Mouse (Mus musculus) embryonic facial prominence, embryonic 14.5 days (tissue): Measurements from ENCODE around the gene Calr. TPM values are rescaled to one million over a fixed set of nuclear protein-coding genes. Genes with fewer than 3 reads are reported as not detected.
"Not testable (repeated sequence)": the region's sequence is repeated elsewhere in the genome, so short reads cannot be mapped to it uniquely, and the experiment has no call there.

Experiments
- ATAC-seq: fragments of 200-750 bp; cut with Nextera tagmentation; 2 replicates; pipeline ENCODE4 v1.8.0; 2017; ENCODE audit warnings: low read depth, moderate number of reproducible peaks, moderate TSS enrichment
- DNase-seq: peaks from one replicate; pipeline ENCODE4 v3.0.0-alpha.2; 2015; ENCODE audit warnings: low spot score
- H3K27ac ChIP-seq: fragments of 300-500 bp; sonication (generic); replicated peaks from 2 replicates; pipeline ENCODE4 v1.5.1; 2014; ENCODE audit warnings: low read depth, mild to moderate bottlenecking, low read length, moderate library complexity
- H3K27me3 ChIP-seq: fragments of 300-500 bp; sonication (generic); replicated peaks from 2 replicates; pipeline ENCODE4 v1.6.1; 2014; ENCODE audit warnings: low read length; ENCODE audit not compliant: control insufficient read depth, insufficient read depth
- H3K36me3 ChIP-seq: fragments of 300-500 bp; sonication (generic); 2 replicates; pipeline ENCODE4 v1.6.1; 2014; ENCODE audit warnings: low read length, mixed read lengths; ENCODE audit not compliant: control insufficient read depth, insufficient read depth
- H3K4me1 ChIP-seq: fragments of 300-500 bp; sonication (generic); 2 replicates; pipeline ENCODE4 v1.6.1; 2014; ENCODE audit warnings: antibody characterized with exemption, low read length; ENCODE audit not compliant: control insufficient read depth, insufficient read depth
- H3K4me2 ChIP-seq: fragments of 300-500 bp; sonication (generic); 2 replicates; pipeline ENCODE4 v1.6.1; 2014; ENCODE audit warnings: low read depth, mild to moderate bottlenecking, low read length, moderate library complexity, mixed read lengths
- H3K4me3 ChIP-seq: fragments of 300-500 bp; sonication (generic); 2 replicates; pipeline ENCODE4 v1.5.1; 2014; ENCODE audit warnings: low read depth, mild to moderate bottlenecking, low read length
- H3K9ac ChIP-seq: fragments of 300-500 bp; sonication (generic); 2 replicates; pipeline ENCODE4 v1.6.1; 2014; ENCODE audit warnings: low read depth, mild to moderate bottlenecking, low read length, moderate library complexity, mixed read lengths
- H3K9me3 ChIP-seq: fragments of 300-500 bp; sonication (generic); 2 replicates; pipeline ENCODE4 v1.6.1; 2016; ENCODE audit warnings: low read length; ENCODE audit not compliant: control insufficient read depth
- WGBS: fragments of 180-500 bp; shearing (Covaris S2); extraction: QIAGEN DNeasy Blood & Tissue Kit; methylation state at CpG from one replicate; pipeline ENCODE4 v1.1.7; 2014; 5-methylcytosine and 5-hydroxymethylcytosine counted together
- polyA plus RNA-seq: library from polyadenylated mRNA; unstranded; fragments of >200 nt; fragmentation: Nextera tagmentation; extraction: Ambion mirVana; gene quantifications from 2 replicates; pipeline ENCODE4 v1.2.1, GENCODE M21; 2014

Calr gene
- polyA plus RNA-seq, 1 experiment from 2014 or later, result 891 TPM

DNA sequence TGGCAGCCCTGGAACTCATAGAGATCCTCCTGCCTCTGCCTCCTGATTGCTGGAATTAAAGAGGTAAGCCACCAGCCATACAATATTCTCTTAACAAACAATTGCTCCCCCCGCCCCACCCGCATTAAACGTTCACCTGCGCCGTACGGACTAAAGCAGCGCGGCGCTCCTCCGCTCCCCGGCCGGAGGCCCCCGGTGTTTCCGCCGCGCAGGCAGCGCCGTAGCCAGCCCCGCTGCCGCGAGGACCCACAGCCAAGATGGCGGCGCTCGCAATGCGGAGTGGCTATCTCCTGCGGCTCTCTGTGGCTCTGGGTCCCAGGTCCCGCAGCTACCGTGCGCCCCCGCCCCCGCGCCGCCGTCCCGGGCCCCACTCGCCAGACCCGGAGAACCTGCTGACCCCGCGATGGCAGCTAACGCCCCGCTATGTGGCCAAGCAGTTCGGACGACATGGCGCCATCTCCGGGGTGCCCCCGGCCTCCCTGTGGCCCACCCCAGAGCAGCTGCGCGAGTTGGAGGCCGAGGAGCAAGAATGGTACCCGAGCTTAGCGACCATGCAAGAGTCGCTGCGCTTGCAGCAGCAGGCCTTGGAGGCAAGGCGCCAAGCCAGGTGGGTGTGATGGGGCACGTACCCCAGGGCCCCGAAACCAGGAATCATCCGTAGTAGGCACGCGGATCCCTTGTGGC, 14.6 kb downstream of the Calr start:
- Histone ChIP-seq H3K27me3 (no peaks in the 10 kb centered on the region), H3K9me3 (no peaks in the 10 kb centered on the region), H3K36me3 (peaks cover 37% of the 10 kb centered on the region), H3K9ac (peak overlapping the region; percentile 95), H3K4me2 (peak overlapping the region; percentile 61), H3K4me3 (peak overlapping the region; percentile 85), H3K27ac (peak overlapping the region; percentile 91), H3K4me1 (peaks cover 9% of the 10 kb centered on the region)
- 2% methylated on average over 47 of the region's 59 CpGs for whole genome bisulfite sequencing
- peak; percentile 75 for ATAC-seq
- DNase-seq, result peak; percentile 73

DNA sequence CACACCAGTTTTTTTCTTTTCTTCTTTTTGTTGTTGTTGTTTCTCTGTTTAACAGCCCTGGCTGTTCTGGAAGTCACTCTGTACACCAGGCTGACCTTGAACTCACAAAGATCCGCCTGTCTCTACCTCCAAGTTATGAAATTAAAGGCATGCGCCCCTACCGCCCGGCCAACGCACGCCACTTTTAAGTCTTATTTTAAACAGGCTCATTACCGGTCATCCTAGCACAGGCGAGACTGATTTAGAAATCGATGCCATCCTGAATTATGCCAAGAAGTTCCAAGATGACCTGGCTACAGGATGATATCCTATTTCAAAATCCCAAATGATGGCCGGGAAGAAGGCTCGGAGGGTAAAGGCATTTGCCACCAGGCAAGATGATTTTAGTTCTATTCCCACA, 15.2 kb downstream of the Calr start, which contains the start of gene Gadd45gip1:
Gadd45gip1 (plus strand) TSS at position 33 of the 400 bp plus-strand sequence.
- DNase-seq, result no peak
- WGBS, result 74% methylated on average over 11 of the region's 11 CpGs

DNA sequence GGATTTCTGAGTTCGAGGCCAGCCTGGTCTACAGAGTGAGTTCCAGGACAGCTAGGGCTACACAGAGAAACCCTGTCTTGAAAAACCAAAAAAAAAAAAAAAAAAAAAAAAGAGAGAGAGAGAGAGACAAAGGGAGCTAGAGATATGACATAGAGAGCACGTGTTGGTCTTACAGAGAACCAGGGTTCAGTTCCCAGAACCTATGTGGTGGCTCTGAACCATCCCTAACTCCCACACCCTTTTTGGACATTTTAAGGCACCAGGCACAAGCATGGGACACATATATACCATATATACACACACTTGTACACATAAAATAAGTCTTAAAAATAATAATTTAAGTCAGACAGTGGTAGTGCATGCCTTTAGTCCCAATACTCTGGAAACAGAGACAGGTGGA, 20.2 kb downstream of the Calr start:
- H3K36me3 ChIP-seq, H3K4me1 ChIP-seq, H3K4me3 ChIP-seq, H3K9ac ChIP-seq, H3K27me3 ChIP-seq, H3K4me2 ChIP-seq, H3K9me3 ChIP-seq, DNase-seq, H3K27ac ChIP-seq, ATAC-seq: not testable (repeated sequence)
- WGBS, result 89% methylated on average over 2 of the region's 2 CpGs

More for the DNA sequence above, 15.2 kb downstream of the Calr start, which contains the start of gene Gadd45gip1:
- peaks cover 5% of the 10 kb centered on the region; the same call in 1 of the 2 replicates for H3K4me1 ChIP-seq
- peaks cover 30% of the 10 kb centered on the region for H3K36me3 ChIP-seq
- no peak for ATAC-seq
- peak within 1 kb of the TSS; percentile 85 for H3K4me3 ChIP-seq
- H3K9ac ChIP-seq, result peak within 1 kb of the TSS; percentile 95
- H3K9me3 ChIP-seq, result no peaks in the 10 kb centered on the region
- H3K4me2 ChIP-seq, result peak within 1 kb of the TSS; percentile 61
- peak within 1 kb of the TSS; percentile 91 for H3K27ac ChIP-seq
- H3K27me3 ChIP-seq, result no peaks in the 10 kb centered on the region

DNA sequence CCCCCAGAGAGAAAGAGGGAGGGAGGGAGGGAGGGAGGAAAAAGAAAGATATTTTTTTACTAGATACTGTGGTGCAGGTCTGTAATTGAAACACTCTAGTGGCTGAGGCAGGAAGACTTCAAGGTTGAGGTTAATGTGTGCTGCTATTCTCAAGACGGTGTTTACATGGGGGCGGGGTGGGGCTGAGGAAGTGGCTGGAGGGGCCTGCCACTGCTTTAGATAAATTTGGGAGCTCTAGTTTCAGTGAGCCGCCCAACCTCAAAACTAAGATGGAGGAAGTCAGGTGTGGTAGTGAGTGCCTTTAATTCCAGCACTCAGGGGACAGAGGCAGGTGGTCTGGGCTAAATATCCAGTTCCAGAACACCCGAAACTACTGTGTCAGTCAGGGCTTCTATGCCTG, 21.1 kb downstream of the Calr start:
- ATAC-seq, result no peak
- H3K4me1 ChIP-seq, result no peaks in the 10 kb centered on the region

GRCm38 (mm10) chr8:84823653-84824052, 23.1 kb downstream of the Calr start:
- DNase-seq, result peak; percentile 89
- H3K27me3 ChIP-seq, result no peaks in the 10 kb centered on the region
- peak; percentile 82 for ATAC-seq
- no peak overlapping the region for H3K27ac ChIP-seq
- H3K4me2 ChIP-seq, result peak overlapping the region; percentile 46
- H3K4me1 ChIP-seq, result no peaks in the 10 kb centered on the region
- 0% methylated on average over 11 of the region's 18 CpGs for WGBS
- H3K9ac ChIP-seq, result no peak overlapping the region
- no peaks in the 10 kb centered on the region for H3K9me3 ChIP-seq
- peak overlapping the region; percentile 22 for H3K4me3 ChIP-seq
- no peaks in the 10 kb centered on the region for H3K36me3 ChIP-seq

More for the DNA sequence above, 21.1 kb downstream of the Calr start:
- Histone ChIP-seq H3K27me3 (no peaks in the 10 kb centered on the region), H3K36me3 (no peaks in the 10 kb centered on the region), H3K27ac (no peak overlapping the region), H3K4me2 (no peak overlapping the region), H3K9me3 (no peaks in the 10 kb centered on the region), H3K4me3 (no peak overlapping the region), H3K9ac (no peak overlapping the region)
- no peak for DNase-seq
- 55% methylated on average over 4 of the region's 4 CpGs for WGBS

DNA sequence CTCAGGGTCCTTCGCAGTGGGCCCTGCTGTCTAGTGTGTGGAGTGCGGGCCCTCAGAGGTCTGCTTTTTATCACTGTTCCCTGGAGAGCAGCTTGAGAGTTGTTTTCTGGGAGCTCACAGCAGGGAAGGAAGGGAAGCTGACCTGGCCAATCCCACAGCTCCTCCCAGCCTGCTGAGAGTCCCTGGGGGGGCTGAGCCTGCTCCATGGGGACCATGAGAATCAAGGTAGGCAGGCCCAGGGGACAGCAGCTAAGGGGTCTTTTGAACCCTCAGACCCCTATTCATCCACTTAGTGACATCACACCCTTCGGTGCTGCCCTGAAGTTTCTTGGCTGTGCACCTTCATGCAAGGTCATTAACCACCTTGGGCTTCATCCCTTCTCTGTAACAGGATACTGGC, 24.0 kb downstream of the Calr start, which contains the start of gene Dand5:
Dand5 (minus strand) TSS at position 101 of the 400 bp plus-strand sequence.
- WGBS, result 45% methylated on average over 3 of the region's 3 CpGs

DNA sequence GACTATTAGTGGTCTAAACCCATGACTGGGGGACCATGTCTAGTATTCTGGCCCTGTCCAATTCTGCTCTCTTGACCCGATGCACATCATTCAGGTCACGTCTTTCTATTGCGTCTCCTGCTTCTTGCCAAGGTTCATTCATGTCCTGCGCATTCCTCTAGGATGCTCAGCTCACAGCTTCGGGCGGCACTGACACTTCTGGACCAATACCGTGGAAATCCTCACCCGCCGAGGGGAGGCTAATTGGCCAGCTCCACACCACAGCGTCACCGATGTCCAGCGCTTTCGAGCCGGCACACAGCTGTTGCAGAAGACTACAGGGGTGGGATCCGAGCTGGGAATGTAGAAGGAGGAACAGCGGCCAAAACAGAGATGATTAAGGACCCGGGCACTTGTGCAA, 30.6 kb downstream of the Calr start:
- Histone ChIP-seq H3K27ac (no peak overlapping the region), H3K4me1 (peaks cover 4% of the 10 kb centered on the region), H3K36me3 (no peaks in the 10 kb centered on the region), H3K4me2 (no peak overlapping the region), H3K4me3 (no peak overlapping the region), H3K27me3 (peaks cover 4% of the 10 kb centered on the region), H3K9ac (no peak overlapping the region), H3K9me3 (no peaks in the 10 kb centered on the region)
- WGBS, result 74% methylated on average over 17 of the region's 17 CpGs
- no peak for ATAC-seq
- no peak for DNase-seq

More for the DNA sequence above, 24.0 kb downstream of the Calr start, which contains the start of gene Dand5:
- ATAC-seq (no peak; the same call in 1 of the 2 replicates), DNase-seq (no peak)
- Histone ChIP-seq H3K4me2 (peak within 1 kb of the TSS; percentile 46), H3K9me3 (no peaks in the 10 kb centered on the region), H3K27me3 (no peaks in the 10 kb centered on the region), H3K4me3 (peak within 1 kb of the TSS; percentile 22), H3K36me3 (no peaks in the 10 kb centered on the region), H3K4me1 (no peaks in the 10 kb centered on the region), H3K9ac (no peak within 1 kb of the TSS), H3K27ac (no peak within 1 kb of the TSS)

- Histone ChIP-seq H3K4me3 (no peak overlapping the region), H3K27ac (no peak overlapping the region), H3K4me1 (peaks cover 8% of the 10 kb centered on the region), H3K36me3 (no peaks in the 10 kb centered on the region), H3K9ac (no peak overlapping the region), H3K4me2 (no peak overlapping the region), H3K9me3 (no peaks in the 10 kb centered on the region), H3K27me3 (peaks cover 4% of the 10 kb centered on the region)
- DNase-seq, result peak; percentile 87
- ATAC-seq, result peak; percentile 71
- WGBS, result 11% methylated on average over 9 of the region's 9 CpGs
These were observed 31.2 kb downstream of the Calr start for GRCm38 (mm10) chr8:84815547-84815946.
